Mouse (Mus musculus): Measurements from ENCODE around the gene Dctn3. TPM values are rescaled to one million over a fixed set of nuclear protein-coding genes. Genes with fewer than 3 reads are reported as not detected.

The Dctn3 gene
- polyA plus RNA-seq, 1 experiment from 2014 or later = 126 TPM

DNA sequence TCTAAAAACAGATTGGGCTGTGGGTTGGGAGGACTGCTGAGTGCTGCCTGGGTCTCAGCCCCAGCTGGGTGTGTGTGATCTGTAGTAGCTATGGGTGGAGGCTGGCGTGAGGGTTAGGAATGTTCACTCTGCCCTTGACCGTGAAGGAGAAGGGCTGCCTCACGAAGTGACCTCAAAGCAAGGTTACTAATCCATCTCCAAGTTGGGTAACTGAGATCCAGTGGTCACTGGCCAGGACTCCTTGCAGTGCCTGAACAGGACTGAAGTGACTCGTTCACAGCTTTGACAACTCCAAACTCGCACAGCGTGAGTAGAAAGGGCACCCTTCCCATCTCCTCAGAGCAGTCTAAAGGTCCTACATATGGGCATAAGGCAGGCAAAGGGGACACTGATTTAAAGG is 44.1 kb downstream of the Dctn3 start:
- H3K36me3 ChIP-seq (ENCODE audit: control insufficient read depth, insufficient read depth, low read length) = no peaks in the 10 kb centered on the region
- H3K27me3 ChIP-seq (ENCODE audit: control insufficient read depth, insufficient read depth, low read length) = peaks cover 13% of the 10 kb centered on the region
- 49% methylated on average over 6 of the region's 6 CpGs for WGBS (ENCODE audit: insufficient replicate concordance)
- 0 out of 2 replicates have a peak overlapping the region, but pooled peaks have one; percentile 31 for H3K9ac ChIP-seq (ENCODE audit: low read depth, low read length)
- no peak for ATAC-seq (replicated peaks; ENCODE audit: insufficient number of reproducible peaks, low FRiP score, low TSS enrichment)
- no peak overlapping the region for H3K4me2 ChIP-seq
- no peak overlapping the region for H3K27ac ChIP-seq (ENCODE audit: low read depth, low read length)
- peaks cover 49% of the 10 kb centered on the region for H3K4me1 ChIP-seq (ENCODE audit: control insufficient read depth, insufficient read depth, low read length)
- H3K9me3 ChIP-seq (replicated peaks; ENCODE audit: control insufficient read depth, low read length) = no peaks in the 10 kb centered on the region
- no peak overlapping the region for H3K4me3 ChIP-seq (ENCODE audit: low read depth, low read length)

DNA sequence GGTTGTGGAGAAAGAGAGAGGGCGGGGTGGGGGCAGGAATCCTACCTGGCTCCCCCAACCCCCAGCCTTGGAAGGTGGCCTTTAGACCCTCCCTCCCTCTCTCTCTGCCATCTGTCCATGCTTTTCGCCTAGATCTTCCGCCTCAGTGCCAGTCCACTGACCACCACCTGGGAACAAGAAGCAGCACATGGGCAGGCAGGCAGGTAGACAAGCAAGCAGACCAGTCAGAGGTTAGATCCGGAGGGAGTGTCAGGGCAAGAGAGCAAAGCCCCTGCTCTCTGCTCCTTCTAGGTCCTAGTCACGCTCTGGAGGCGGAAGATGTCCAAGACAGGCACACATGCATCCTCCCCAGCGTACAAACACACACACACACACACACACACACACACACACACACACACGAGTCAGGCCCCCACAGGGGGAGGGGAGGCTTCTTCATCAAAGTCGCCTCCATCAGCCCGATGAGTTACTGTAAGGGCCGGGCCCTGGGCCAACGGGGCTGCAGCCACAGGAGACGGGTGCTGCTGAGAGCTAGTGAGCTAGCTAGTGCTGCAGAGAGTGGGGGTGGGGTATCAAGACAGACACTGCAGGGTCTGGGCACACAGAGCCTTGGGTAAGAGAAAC is 45.9 kb downstream of the Dctn3 start:
- ATAC-seq (replicated peaks; ENCODE audit: insufficient number of reproducible peaks, low FRiP score, low TSS enrichment) = no peak; the same call in 1 of the 2 replicates
- Histone ChIP-seq H3K27ac (ENCODE audit: low read depth, low read length) (no peak overlapping the region), H3K36me3 (ENCODE audit: control insufficient read depth, insufficient read depth, low read length) (no peaks in the 10 kb centered on the region), H3K4me3 (ENCODE audit: low read depth, low read length) (no peak overlapping the region), H3K4me1 (ENCODE audit: control insufficient read depth, insufficient read depth, low read length) (peaks cover 50% of the 10 kb centered on the region), H3K27me3 (ENCODE audit: control insufficient read depth, insufficient read depth, low read length) (peaks cover 17% of the 10 kb centered on the region), H3K9me3 (replicated peaks; ENCODE audit: control insufficient read depth, low read length) (no peaks in the 10 kb centered on the region), H3K4me2 (no peak overlapping the region; the same call in 1 of the 2 replicates), H3K9ac (ENCODE audit: low read depth, low read length) (no peak overlapping the region)
- WGBS (ENCODE audit: insufficient replicate concordance) = 45% methylated on average over 13 of the region's 13 CpGs

DNA sequence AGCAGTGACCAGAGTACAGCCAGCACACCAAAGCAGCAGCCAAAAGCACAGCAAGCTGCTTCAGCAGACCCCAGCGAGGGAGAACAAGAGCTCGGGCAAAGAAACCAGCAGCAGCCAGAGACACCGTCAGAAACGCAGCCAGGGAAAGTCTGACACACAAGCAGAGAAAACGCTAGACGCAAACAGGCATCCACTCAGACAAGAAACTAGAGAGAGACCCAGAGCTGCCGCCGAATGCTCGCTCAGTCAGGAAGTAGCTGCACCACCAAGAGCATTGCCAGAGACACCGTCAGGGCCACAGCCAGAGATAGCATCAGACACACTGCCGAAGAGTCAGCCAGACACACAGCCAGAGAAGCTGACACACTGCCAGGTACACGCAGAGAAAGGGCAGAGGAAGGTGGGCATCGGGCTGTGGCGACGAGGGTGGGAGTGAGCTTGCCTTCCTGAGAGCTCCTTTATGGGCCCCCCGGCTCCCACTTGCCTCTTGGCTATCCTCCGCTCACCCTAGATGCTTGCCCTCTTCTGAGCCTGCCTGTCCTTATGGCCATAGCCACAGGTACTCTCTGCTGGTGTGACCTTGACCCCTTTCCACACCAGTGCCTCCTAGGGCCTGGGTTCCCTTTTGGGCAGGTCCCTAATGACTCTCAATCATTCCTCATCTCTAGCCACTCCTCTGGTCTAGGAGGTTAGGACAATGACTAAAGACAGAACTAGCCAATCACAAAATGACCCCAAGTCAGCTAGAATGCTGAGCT is 46.5 kb downstream of the Dctn3 start:
- Histone ChIP-seq H3K9ac (ENCODE audit: low read depth, low read length) (peak overlapping the region; percentile 43; the same call in 1 of the 2 replicates), H3K4me2 (peak overlapping the region; percentile 22; the same call in 1 of the 2 replicates), H3K4me1 (ENCODE audit: control insufficient read depth, insufficient read depth, low read length) (peaks cover 57% of the 10 kb centered on the region), H3K27me3 (ENCODE audit: control insufficient read depth, insufficient read depth, low read length) (peaks cover 17% of the 10 kb centered on the region), H3K27ac (ENCODE audit: low read depth, low read length) (peak overlapping the region; percentile 41; the same call in 1 of the 2 replicates), H3K9me3 (replicated peaks; ENCODE audit: control insufficient read depth, low read length) (no peaks in the 10 kb centered on the region), H3K4me3 (ENCODE audit: low read depth, low read length) (no peak overlapping the region), H3K36me3 (ENCODE audit: control insufficient read depth, insufficient read depth, low read length) (no peaks in the 10 kb centered on the region)
- no peak for ATAC-seq (replicated peaks; ENCODE audit: insufficient number of reproducible peaks, low FRiP score, low TSS enrichment)
- 36% methylated on average over 17 of the region's 17 CpGs for WGBS (ENCODE audit: insufficient replicate concordance)

DNA sequence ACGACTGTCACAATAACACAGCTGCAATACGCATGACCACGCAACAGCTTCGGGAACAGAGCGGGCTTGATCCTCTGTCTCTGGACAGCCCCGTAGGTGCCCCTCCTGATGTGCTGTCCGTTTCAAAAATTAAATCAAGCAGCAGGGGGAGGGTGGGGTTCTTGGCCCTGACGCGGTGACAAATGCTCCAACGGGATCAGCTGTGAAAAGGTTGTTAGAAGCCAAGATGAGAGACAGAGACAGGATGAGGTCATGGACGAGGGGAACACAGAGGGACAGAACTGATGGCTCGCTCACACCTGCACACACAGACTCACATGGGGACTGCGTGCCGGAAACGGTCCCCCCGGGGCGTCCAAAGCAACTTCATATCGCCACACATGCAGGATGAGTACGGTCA is 49.8 kb downstream of the Dctn3 start:
- H3K9ac ChIP-seq (ENCODE audit: low read depth, low read length) = no peak overlapping the region
- 55% methylated on average over 19 of the region's 19 CpGs for WGBS (ENCODE audit: insufficient replicate concordance)

DNA sequence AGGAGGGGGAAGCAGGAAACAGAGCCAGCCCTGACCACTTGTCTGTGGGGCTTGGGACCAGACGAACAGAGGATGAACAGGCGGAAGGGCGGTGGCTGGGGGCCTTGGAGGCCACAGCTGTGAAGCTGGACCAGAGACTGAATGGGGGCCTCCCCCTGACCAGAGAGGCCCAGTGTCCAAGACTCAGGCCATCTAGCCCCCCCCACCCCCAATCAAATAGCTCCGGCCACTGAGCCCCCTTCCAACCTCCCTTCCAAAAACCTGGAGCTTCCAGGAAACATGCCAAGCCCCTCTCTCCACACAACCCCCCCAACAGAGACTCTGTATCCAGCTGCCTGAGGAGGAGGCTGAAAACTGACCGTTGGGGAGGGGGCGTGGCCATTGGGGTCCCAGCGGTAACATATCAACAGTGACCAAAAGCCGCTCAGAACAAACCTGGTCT is 50.4 kb downstream of the Dctn3 start:
- ATAC-seq (replicated peaks; ENCODE audit: insufficient number of reproducible peaks, low FRiP score, low TSS enrichment) = no peak
- 27% methylated on average over 8 of the region's 8 CpGs for WGBS (ENCODE audit: insufficient replicate concordance)
- Histone ChIP-seq H3K36me3 (ENCODE audit: control insufficient read depth, insufficient read depth, low read length) (no peaks in the 10 kb centered on the region), H3K27ac (ENCODE audit: low read depth, low read length) (no peak overlapping the region), H3K9me3 (replicated peaks; ENCODE audit: control insufficient read depth, low read length) (no peaks in the 10 kb centered on the region), H3K9ac (ENCODE audit: low read depth, low read length) (no peak overlapping the region), H3K4me1 (ENCODE audit: control insufficient read depth, insufficient read depth, low read length) (peaks cover 33% of the 10 kb centered on the region), H3K4me3 (ENCODE audit: low read depth, low read length) (no peak overlapping the region), H3K27me3 (ENCODE audit: control insufficient read depth, insufficient read depth, low read length) (peaks cover 27% of the 10 kb centered on the region), H3K4me2 (no peak overlapping the region)

More for the DNA sequence above, 49.8 kb downstream of the Dctn3 start:
- H3K27ac ChIP-seq (ENCODE audit: low read depth, low read length) = no peak overlapping the region
- no peak overlapping the region for H3K4me3 ChIP-seq (ENCODE audit: low read depth, low read length)
- ATAC-seq (replicated peaks; ENCODE audit: insufficient number of reproducible peaks, low FRiP score, low TSS enrichment) = no peak
- peaks cover 35% of the 10 kb centered on the region for H3K4me1 ChIP-seq (ENCODE audit: control insufficient read depth, insufficient read depth, low read length)
- no peak overlapping the region for H3K4me2 ChIP-seq
- no peaks in the 10 kb centered on the region for H3K9me3 ChIP-seq (replicated peaks; ENCODE audit: control insufficient read depth, low read length)
- no peaks in the 10 kb centered on the region for H3K36me3 ChIP-seq (ENCODE audit: control insufficient read depth, insufficient read depth, low read length)
- peaks cover 29% of the 10 kb centered on the region for H3K27me3 ChIP-seq (ENCODE audit: control insufficient read depth, insufficient read depth, low read length)

DNA sequence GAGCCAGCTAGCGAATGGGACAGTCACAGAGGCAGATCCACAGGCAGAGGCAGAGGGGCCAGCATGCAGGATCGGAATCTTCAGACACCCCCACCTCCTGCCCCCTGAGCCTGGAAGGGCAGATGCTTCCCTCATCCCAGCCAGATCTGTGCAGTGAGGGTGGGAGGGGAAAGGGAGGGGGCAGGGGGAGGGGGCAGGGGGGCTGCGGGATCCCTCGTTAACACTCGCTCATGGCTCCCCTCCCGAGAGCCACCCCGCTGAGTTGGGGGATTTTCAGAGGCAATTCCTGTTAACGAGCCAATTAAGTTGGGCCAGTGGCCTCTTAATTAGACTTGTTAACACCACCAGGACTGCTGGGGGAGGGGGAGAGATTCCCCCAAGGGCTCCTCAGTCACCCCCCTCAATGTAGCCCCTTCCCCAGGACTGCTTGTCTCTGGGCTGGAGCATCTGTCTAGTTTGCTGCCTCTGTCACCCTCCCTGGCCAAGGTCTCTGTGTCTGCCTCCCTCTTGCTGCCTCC is 50.9 kb downstream of the Dctn3 start:
- Histone ChIP-seq H3K4me2 (no peak overlapping the region), H3K27me3 (ENCODE audit: control insufficient read depth, insufficient read depth, low read length) (peaks cover 27% of the 10 kb centered on the region), H3K36me3 (ENCODE audit: control insufficient read depth, insufficient read depth, low read length) (no peaks in the 10 kb centered on the region), H3K27ac (ENCODE audit: low read depth, low read length) (no peak overlapping the region), H3K4me1 (ENCODE audit: control insufficient read depth, insufficient read depth, low read length) (peaks cover 29% of the 10 kb centered on the region), H3K9me3 (replicated peaks; ENCODE audit: control insufficient read depth, low read length) (no peaks in the 10 kb centered on the region), H3K4me3 (ENCODE audit: low read depth, low read length) (no peak overlapping the region), H3K9ac (ENCODE audit: low read depth, low read length) (no peak overlapping the region)
- 0 out of 2 replicates have a peak, but pooled peaks have one; percentile 32 for ATAC-seq (replicated peaks; ENCODE audit: insufficient number of reproducible peaks, low FRiP score, low TSS enrichment)
- 8% methylated on average over 8 of the region's 8 CpGs for WGBS (ENCODE audit: insufficient replicate concordance)

DNA sequence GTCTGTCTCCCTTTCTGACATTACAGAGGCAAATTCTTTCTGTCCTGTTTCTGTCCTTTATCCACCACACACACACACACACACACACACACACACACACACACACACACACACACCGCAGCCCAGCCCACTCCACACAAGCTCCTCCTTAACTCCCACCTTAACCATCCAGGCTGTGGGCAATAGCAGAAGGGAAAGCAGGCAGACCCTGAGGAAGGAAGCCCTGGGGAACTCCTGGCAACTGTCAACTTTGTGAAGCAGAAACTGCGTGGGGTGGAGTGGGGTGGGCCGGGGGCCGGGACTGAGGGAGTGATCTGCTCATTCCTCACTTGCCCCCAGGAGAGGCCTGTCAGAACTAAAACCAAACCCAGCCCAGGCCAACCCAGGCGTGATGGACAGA is 51.5 kb downstream of the Dctn3 start:
- WGBS (ENCODE audit: insufficient replicate concordance) = 32% methylated on average over 5 of the region's 5 CpGs
- no peaks in the 10 kb centered on the region for H3K36me3 ChIP-seq (ENCODE audit: control insufficient read depth, insufficient read depth, low read length)
- H3K4me2 ChIP-seq = no peak overlapping the region
- no peak overlapping the region for H3K4me3 ChIP-seq (ENCODE audit: low read depth, low read length)
- no peak overlapping the region for H3K9ac ChIP-seq (ENCODE audit: low read depth, low read length)
- H3K4me1 ChIP-seq (ENCODE audit: control insufficient read depth, insufficient read depth, low read length) = peaks cover 24% of the 10 kb centered on the region
- peaks cover 23% of the 10 kb centered on the region for H3K27me3 ChIP-seq (ENCODE audit: control insufficient read depth, insufficient read depth, low read length)
- no peaks in the 10 kb centered on the region for H3K9me3 ChIP-seq (replicated peaks; ENCODE audit: control insufficient read depth, low read length)
- no peak for ATAC-seq (replicated peaks; ENCODE audit: insufficient number of reproducible peaks, low FRiP score, low TSS enrichment)
- H3K27ac ChIP-seq (ENCODE audit: low read depth, low read length) = no peak overlapping the region

DNA sequence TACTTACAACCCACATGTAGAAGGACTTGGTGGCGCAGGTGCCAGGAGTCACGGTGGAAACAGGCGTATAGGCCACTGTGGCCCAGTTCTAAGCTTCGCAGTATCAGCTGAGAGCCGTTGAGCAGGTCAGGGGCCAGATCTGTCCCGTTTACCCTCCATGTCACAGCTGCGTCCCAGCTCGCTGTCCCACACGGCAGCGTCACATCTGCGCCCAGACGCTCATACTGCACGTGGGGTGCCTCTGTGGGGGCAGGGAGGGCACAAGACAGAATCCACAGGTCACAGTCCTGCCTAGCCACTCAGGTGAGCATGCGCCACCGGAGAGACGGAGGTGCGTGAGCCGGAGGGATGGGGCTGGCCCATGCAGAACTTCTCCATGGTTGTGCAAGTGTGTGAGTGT is 52.1 kb downstream of the Dctn3 start:
- H3K4me3 ChIP-seq (ENCODE audit: low read depth, low read length) = no peak overlapping the region
- H3K4me2 ChIP-seq = no peak overlapping the region
- no peak overlapping the region for H3K27ac ChIP-seq (ENCODE audit: low read depth, low read length)
- H3K27me3 ChIP-seq (ENCODE audit: control insufficient read depth, insufficient read depth, low read length) = peaks cover 22% of the 10 kb centered on the region
- no peak for ATAC-seq (replicated peaks; ENCODE audit: insufficient number of reproducible peaks, low FRiP score, low TSS enrichment)
- no peak overlapping the region for H3K9ac ChIP-seq (ENCODE audit: low read depth, low read length)
- no peaks in the 10 kb centered on the region for H3K36me3 ChIP-seq (ENCODE audit: control insufficient read depth, insufficient read depth, low read length)
- no peaks in the 10 kb centered on the region for H3K9me3 ChIP-seq (replicated peaks; ENCODE audit: control insufficient read depth, low read length)
- H3K4me1 ChIP-seq (ENCODE audit: control insufficient read depth, insufficient read depth, low read length) = peaks cover 17% of the 10 kb centered on the region
- 76% methylated on average over 18 of the region's 18 CpGs for WGBS (ENCODE audit: insufficient replicate concordance)
